Mouse (Mus musculus) kidney, embryonic 16.5 days (tissue): ENCODE results near the gene Gm10273. TPM values are rescaled to one million over a fixed set of nuclear protein-coding genes. Genes with fewer than 3 reads are reported as not detected.
"Not testable (repeated sequence)": the region's sequence is repeated elsewhere in the genome, so short reads cannot be mapped to it uniquely, and the experiment has no call there.

Experiments
- ATAC-seq: fragments of 200-750 bp; cut with Nextera tagmentation; 2 replicates; pipeline ENCODE4 v1.8.0; 2017; ENCODE audit warnings: moderate TSS enrichment; ENCODE audit not compliant: low FRiP score, low TSS enrichment
- H3K27ac ChIP-seq: fragments of 300-500 bp; sonication (generic); 2 replicates; pipeline ENCODE4 v1.5.1; 2014; ENCODE audit warnings: low read length
- H3K27me3 ChIP-seq: fragments of 300-500 bp; sonication (generic); 2 replicates; pipeline ENCODE4 v1.6.1; 2014; ENCODE audit warnings: low read length, control low read depth, mixed read lengths; ENCODE audit not compliant: insufficient read depth
- H3K36me3 ChIP-seq: fragments of 300-500 bp; sonication (generic); 2 replicates; pipeline ENCODE4 v1.6.1; 2014; ENCODE audit warnings: low read length, control low read depth, mixed read lengths; ENCODE audit not compliant: insufficient read depth
- H3K4me1 ChIP-seq: fragments of 300-500 bp; sonication (generic); 2 replicates; pipeline ENCODE4 v1.6.1; 2014; ENCODE audit warnings: low read length, control low read depth, mixed read lengths; ENCODE audit not compliant: insufficient read depth
- H3K4me2 ChIP-seq: fragments of 300-500 bp; sonication (generic); replicated peaks from 2 replicates; pipeline ENCODE4 v1.6.1; 2014; ENCODE audit warnings: low read depth, low read length
- H3K4me3 ChIP-seq: fragments of 300-500 bp; sonication (generic); 2 replicates; pipeline ENCODE4 v1.5.1; 2014; ENCODE audit warnings: mild to moderate bottlenecking, low read length
- H3K9ac ChIP-seq: fragments of 300-500 bp; sonication (generic); replicated peaks from 2 replicates; pipeline ENCODE4 v1.6.1; 2014; ENCODE audit warnings: low read length
- H3K9me3 ChIP-seq: fragments of 300-500 bp; sonication (generic); 2 replicates; pipeline ENCODE4 v1.6.1; 2016; ENCODE audit warnings: low read length, control low read depth
- WGBS: fragments of 180-500 bp; shearing (Covaris S2); extraction: QIAGEN DNeasy Blood & Tissue Kit; methylation state at CpG from one replicate; pipeline ENCODE4 v1.1.7; 2014; 5-methylcytosine and 5-hydroxymethylcytosine counted together
- polyA plus RNA-seq: library from polyadenylated mRNA; unstranded; fragments of >200 nt; fragmentation: Nextera tagmentation; extraction: Ambion mirVana; gene quantifications from 2 replicates; pipeline ENCODE4 v1.2.1, GENCODE M21; 2015

Gene Gm10273
- 8.4 and 21.9 TPM in 2 replicates for polyA plus RNA-seq

DNA sequence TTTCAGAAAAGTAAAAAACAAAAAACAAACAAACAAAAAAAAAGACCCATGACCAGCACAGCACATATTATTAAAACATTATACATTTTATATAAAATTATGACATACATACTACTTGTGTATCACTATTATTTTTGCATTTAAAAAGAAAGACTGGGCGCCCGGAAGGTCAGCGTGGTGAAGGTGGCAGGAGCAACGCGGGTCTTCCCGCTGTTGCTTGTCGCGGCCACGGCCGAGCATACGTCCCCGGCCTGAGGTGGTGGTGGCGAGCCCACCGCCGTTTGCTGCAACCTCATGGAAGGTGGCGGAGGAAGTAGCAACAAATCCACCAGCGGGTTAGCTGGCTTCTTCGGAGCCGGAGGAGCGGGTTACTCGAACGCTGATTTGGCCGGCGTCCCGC lies at the start of gene Gm10273:
Gene Gm10273, plus strand, starts transcription at position 172 of the 400 bp plus-strand sequence.
- not testable (repeated sequence) for ATAC-seq, H3K9ac ChIP-seq

DNA sequence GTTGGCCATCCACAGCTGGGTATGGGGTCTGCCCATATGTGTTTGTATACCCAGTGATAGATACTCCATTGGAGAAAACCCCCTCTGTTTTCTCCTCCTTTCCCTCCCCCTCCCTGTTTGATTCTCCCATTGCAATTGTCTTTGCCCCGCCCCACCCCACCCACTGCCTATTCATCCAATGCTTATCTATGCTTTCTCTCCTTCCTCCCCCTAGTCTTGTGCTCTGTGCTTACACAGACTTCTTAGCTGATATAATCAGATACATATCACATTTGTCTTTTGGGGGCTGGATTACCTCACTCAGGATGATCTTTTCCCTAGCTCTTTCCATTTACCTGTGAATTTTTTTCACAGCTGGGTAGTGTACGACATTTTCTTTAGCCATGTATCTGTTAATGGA lies 48.9 kb upstream of the Gm10273 start:
- 89% methylated on average over 2 of the region's 2 CpGs for WGBS
- no peaks in the 10 kb centered on the region for H3K27me3 ChIP-seq
- no peaks in the 10 kb centered on the region; the same call in 1 of the 2 replicates for H3K9me3 ChIP-seq
- no peak overlapping the region for H3K4me2 ChIP-seq
- H3K9ac ChIP-seq, result no peak overlapping the region
- H3K4me1 ChIP-seq, result no peaks in the 10 kb centered on the region
- no peak overlapping the region for H3K4me3 ChIP-seq
- ATAC-seq, result no peak
- no peak overlapping the region for H3K27ac ChIP-seq
- H3K36me3 ChIP-seq, result peaks cover 50% of the 10 kb centered on the region

More for the DNA sequence above, at the start of gene Gm10273:
- H3K4me2 ChIP-seq, H3K36me3 ChIP-seq, H3K9me3 ChIP-seq, H3K27me3 ChIP-seq, H3K4me1 ChIP-seq, H3K4me3 ChIP-seq, H3K27ac ChIP-seq: not testable (repeated sequence)
- 92% methylated on average over 9 of the region's 25 CpGs for WGBS

DNA sequence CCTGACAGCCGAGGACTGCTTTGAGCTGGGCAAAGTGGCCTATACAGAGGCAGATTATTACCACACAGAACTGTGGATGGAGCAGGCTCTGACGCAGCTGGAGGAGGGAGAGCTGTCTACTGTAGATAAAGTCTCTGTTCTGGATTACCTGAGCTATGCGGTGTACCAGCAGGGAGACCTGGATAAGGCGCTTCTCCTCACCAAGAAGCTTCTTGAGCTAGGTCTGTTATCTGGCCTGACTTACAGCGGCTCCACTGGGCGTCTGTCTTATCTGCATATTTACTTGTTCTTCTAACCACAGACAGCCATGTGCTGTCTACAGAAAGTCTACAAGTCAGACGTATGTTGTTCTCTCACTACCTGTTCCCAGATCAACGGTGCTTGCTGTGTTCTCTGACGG lies 47.2 kb upstream of the Gm10273 start:
- no peak for ATAC-seq

GRCm38 (mm10) chr10:59349536-59349935 lies 45.9 kb upstream of the Gm10273 start:
- no peak for ATAC-seq
- 92% methylated on average over 2 of the region's 2 CpGs for WGBS
- H3K9me3 ChIP-seq, result no peaks in the 10 kb centered on the region; the same call in 1 of the 2 replicates

More for the DNA sequence above, 47.2 kb upstream of the Gm10273 start:
- H3K4me2 ChIP-seq, result no peak overlapping the region
- H3K27ac ChIP-seq, result no peak overlapping the region
- H3K9ac ChIP-seq, result no peak overlapping the region
- no peak overlapping the region for H3K4me3 ChIP-seq
- no peaks in the 10 kb centered on the region for H3K4me1 ChIP-seq
- H3K9me3 ChIP-seq, result no peaks in the 10 kb centered on the region; the same call in 1 of the 2 replicates
- H3K27me3 ChIP-seq, result no peaks in the 10 kb centered on the region
- WGBS, result 94% methylated on average over 9 of the region's 9 CpGs
- peaks cover 54% of the 10 kb centered on the region for H3K36me3 ChIP-seq

GRCm38 (mm10) chr10:59353065-59353464 lies 42.4 kb upstream of the Gm10273 start:
- Histone ChIP-seq H3K4me2 (no peak overlapping the region), H3K4me3 (no peak overlapping the region), H3K27ac (no peak overlapping the region), H3K36me3 (peaks cover 42% of the 10 kb centered on the region), H3K9ac (no peak overlapping the region), H3K4me1 (no peaks in the 10 kb centered on the region), H3K27me3 (no peaks in the 10 kb centered on the region), H3K9me3 (no peaks in the 10 kb centered on the region; the same call in 1 of the 2 replicates)
- ATAC-seq, result no peak
- 46% methylated on average over 1 of the region's 1 CpGs for WGBS

More at GRCm38 (mm10) chr10:59349536-59349935, 45.9 kb upstream of the Gm10273 start:
- H3K36me3 ChIP-seq, result peaks cover 54% of the 10 kb centered on the region
- no peaks in the 10 kb centered on the region for H3K4me1 ChIP-seq
- no peaks in the 10 kb centered on the region for H3K27me3 ChIP-seq
- no peak overlapping the region for H3K27ac ChIP-seq
- H3K9ac ChIP-seq, result no peak overlapping the region
- no peak overlapping the region for H3K4me2 ChIP-seq
- H3K4me3 ChIP-seq, result no peak overlapping the region

- peaks cover 33% of the 10 kb centered on the region for H3K36me3 ChIP-seq
Observed at GRCm38 (mm10) chr10:59354120-59354519, 41.3 kb upstream of the Gm10273 start.

GRCm38 (mm10) chr10:59355020-59355419 lies 40.4 kb upstream of the Gm10273 start:
- no peak overlapping the region for H3K4me3 ChIP-seq
- no peaks in the 10 kb centered on the region for H3K27me3 ChIP-seq
- no peaks in the 10 kb centered on the region for H3K4me1 ChIP-seq
- H3K9me3 ChIP-seq, result no peaks in the 10 kb centered on the region; the same call in 1 of the 2 replicates
- 47% methylated on average over 8 of the region's 8 CpGs for WGBS
- H3K4me2 ChIP-seq, result no peak overlapping the region
- H3K27ac ChIP-seq, result no peak overlapping the region
- H3K36me3 ChIP-seq, result peaks cover 34% of the 10 kb centered on the region
- no peak for ATAC-seq
- no peak overlapping the region for H3K9ac ChIP-seq

More at GRCm38 (mm10) chr10:59354120-59354519, 41.3 kb upstream of the Gm10273 start:
- no peaks in the 10 kb centered on the region; the same call in 1 of the 2 replicates for H3K9me3 ChIP-seq
- ATAC-seq, result no peak
- no peak overlapping the region for H3K27ac ChIP-seq
- no peaks in the 10 kb centered on the region for H3K4me1 ChIP-seq
- no peak overlapping the region for H3K4me2 ChIP-seq
- H3K27me3 ChIP-seq, result no peaks in the 10 kb centered on the region
- H3K4me3 ChIP-seq, result no peak overlapping the region
- H3K9ac ChIP-seq, result no peak overlapping the region
- WGBS, result 79% methylated on average over 12 of the region's 12 CpGs

- no peaks in the 10 kb centered on the region for H3K4me1 ChIP-seq
- H3K4me2 ChIP-seq, result no peak overlapping the region
- 81% methylated on average over 4 of the region's 4 CpGs for WGBS
- peaks cover 37% of the 10 kb centered on the region for H3K36me3 ChIP-seq
- H3K27me3 ChIP-seq, result no peaks in the 10 kb centered on the region
- H3K27ac ChIP-seq, result no peak overlapping the region
- no peak overlapping the region for H3K9ac ChIP-seq
- no peaks in the 10 kb centered on the region for H3K9me3 ChIP-seq
- no peak for ATAC-seq
- no peak overlapping the region for H3K4me3 ChIP-seq
Observed at GRCm38 (mm10) chr10:59358744-59359143, 36.7 kb upstream of the Gm10273 start.

DNA sequence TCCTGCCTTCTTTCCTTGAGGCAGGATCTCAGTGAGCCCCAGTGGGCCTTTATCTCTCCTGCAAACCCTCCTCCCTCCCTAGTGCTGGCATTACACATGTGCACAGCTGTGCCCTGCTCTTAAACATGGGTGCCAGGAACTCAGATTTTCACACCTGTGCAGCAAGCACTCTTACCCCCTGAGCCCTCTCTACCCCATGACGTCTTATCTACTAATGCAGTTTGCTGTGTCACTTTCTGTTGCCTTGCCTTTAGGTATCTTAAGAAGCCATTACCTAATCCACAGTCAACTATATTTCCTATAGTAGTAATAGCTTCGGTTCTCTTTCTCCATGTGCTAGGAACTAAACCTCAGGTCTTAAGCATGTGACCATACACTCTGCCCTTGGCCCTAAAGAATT lies 32.2 kb upstream of the Gm10273 start:
- Histone ChIP-seq H3K9me3 (no peaks in the 10 kb centered on the region), H3K27me3 (no peaks in the 10 kb centered on the region), H3K36me3 (peaks cover 42% of the 10 kb centered on the region), H3K9ac (no peak overlapping the region), H3K4me1 (no peaks in the 10 kb centered on the region), H3K4me3 (no peak overlapping the region), H3K27ac (no peak overlapping the region), H3K4me2 (no peak overlapping the region)
- 90% methylated on average over 2 of the region's 2 CpGs for WGBS
- no peak for ATAC-seq

GRCm38 (mm10) chr10:59364551-59364950 lies 30.9 kb upstream of the Gm10273 start:
- no peak overlapping the region for H3K4me3 ChIP-seq
- no peaks in the 10 kb centered on the region for H3K4me1 ChIP-seq
- no peak overlapping the region for H3K9ac ChIP-seq
- 92% methylated on average over 3 of the region's 3 CpGs for WGBS
- ATAC-seq, result no peak
- H3K36me3 ChIP-seq, result peaks cover 53% of the 10 kb centered on the region
- H3K4me2 ChIP-seq, result no peak overlapping the region
- no peak overlapping the region for H3K27ac ChIP-seq
- H3K27me3 ChIP-seq, result no peaks in the 10 kb centered on the region
- H3K9me3 ChIP-seq, result no peaks in the 10 kb centered on the region
